Mouse (Mus musculus) right cerebral cortex, postnatal 14 days (tissue): ENCODE measurements at regions not wholly inside any gene's neighbourhood (a gene's known extent, or its start where the extent isn't known, plus 50 kb on each side); places are given as distances from the start of the nearest gene placed in this dataset.

Experiments
- DNase-seq: peaks from one replicate; pipeline ENCODE4 v3.0.0; 2022

DNA sequence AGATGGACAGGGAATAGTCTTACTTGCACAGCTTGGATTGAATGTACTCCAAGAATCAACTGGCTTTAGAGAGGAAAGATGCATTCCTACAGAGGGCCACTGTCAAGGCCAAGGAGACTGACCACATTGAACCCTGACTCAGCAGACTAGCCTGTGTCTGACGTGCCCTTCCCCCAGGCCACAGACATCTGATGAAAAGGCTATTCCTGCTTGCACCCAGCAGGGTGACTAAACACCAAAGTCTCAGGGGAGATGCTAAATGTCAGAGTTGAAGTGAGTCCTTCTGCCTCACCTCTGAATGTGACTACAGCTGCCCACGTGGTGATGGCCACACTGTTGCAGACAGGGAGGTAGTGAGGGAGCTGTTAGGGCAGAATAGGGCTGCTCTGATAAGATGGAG, 140.2 kb upstream of the Fggy start:
- DNase-seq: no peak

DNA sequence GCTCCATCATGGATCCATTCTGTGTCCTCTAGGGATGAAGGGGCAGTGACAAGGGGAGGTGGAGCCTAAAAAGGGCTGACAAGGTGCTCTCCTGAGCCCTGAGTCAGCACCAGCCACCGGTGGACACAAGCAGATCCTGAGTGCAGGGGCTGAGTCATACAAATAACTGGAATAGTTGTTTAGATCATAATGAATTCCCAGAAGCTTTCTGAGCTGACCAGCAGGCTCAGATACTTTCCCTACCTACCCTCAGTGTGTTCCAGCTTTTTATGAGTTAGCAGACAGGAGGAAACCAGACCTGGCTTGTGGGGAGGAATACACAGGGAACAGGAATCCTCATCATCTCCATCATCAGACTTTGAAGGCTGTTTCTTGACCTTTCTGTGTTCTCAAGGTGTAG, 130.7 kb upstream of the Fggy start:
- no peak for DNase-seq

DNA sequence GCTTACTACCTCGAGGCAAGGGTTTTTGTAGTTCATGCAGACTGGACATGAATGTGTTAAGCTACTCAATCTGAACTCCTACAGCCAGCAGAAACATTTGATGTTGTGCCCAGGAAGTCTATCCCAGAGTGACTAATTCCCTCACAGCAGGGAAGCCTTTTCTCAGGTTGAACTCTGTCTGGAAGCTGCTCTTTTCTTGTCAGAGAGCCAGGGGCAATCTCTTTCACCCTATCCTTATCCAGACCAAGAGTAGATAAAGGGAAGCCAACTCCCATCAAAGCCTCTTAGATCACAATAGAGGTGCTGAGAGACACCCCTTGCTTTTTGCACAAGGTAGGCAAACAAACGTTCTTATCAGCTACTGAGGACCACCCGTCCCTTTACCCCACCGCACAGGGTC, 122.8 kb upstream of the Fggy start:
- no peak for DNase-seq

DNA sequence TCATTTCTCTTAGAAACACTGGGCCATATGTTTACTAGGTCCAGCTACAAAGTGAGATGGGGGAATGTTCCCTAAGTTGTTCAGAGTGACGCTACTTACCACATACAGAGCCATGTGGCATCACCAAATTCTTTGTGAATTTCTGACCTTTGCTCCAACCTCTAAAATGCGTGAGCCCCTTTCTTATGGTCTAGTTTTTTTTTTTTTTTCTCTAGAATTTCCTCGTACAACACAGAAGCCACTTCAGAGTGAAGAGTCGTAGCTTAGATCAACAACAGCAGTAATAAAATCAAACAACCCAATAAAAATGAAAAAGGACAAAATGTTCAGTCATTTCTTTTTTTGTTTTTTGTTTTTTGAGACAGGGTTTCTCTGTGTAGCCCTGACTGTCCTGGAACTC, 122.2 kb upstream of the Fggy start:
- DNase-seq: no peak

DNA sequence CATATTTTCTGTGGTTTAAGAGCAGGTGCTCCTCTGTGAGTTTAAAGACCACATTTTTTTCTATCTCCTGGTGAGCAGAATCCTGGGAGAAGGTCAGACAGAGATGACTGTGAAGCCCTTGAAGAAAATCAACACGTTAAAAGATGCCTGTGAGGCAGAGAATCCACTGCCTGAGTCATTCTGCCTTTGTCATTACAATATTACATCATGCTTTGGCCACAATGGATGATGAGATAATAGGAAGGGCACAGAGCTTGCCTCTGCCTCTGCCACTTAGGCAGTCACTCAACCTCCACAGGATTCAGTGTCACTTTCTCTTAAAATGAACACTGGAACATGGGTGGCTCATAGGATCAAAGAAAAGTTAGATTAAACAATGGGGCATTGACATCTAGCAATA, 117.5 kb upstream of the Fggy start:
- no peak for DNase-seq

DNA sequence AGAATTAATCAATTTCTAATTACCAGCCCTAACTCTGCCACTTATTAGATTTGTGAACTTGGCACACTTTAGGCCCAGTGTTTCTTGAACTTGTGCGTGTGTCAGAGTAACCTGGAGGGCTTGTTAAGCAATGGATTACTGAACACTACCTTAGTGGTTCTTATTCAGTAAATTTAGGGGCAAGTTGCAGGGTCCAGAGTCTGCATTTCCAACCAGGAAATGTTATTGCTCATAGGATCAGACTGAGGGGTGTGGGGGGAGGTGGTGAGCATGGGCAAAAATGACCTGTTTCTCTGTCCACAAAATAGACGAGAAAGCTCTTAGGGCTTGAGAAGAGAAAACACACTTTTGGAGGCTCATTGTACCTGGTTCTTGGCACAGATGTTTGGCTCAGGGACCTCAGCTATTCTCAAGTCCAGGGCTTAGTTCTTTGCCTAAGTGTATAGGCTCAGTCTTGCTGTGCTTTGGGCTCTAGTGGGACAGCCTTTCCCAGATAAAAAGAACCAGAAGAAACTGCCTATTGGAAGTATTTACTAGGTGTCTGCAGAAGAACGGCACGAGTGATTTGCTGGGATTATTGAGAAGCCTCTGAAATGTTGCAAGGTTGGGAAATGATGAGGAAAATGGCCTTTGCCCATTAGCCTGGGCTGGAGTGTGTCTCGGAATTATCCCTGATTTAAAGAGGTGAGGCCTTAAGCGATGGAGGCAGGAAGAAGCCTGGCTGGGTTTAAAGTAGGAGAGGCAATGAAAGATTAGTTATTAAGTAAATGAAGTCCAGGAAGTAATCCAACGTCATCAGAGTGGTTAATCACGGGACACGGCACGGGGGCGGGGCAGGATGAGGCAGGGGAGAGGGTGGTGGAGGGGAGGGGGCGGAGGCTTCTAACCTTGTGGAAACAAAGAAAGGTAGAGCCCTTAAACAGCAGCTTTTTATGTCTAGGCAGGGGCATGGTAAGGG, 113.2 kb upstream of the Fggy start:
- no peak for DNase-seq

DNA sequence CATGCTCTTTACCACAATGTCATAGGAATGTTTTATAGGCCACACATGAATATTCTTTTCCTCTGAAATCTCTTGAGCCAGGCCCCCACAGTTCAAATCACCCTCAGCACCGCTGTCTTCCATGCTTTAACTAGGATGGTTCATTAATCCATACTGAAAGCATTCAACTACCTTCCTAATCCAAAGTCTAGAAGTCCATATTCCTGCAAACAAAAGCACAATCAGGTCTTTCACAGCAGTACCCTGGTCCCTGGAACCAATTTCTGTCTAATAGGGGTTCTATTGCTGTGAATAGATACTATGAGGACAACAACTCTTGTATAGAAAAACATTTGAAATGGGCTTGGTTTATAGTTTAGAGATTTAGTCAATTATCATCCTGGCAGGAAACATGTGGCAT, 107.0 kb upstream of the Fggy start:
- no peak for DNase-seq

DNA sequence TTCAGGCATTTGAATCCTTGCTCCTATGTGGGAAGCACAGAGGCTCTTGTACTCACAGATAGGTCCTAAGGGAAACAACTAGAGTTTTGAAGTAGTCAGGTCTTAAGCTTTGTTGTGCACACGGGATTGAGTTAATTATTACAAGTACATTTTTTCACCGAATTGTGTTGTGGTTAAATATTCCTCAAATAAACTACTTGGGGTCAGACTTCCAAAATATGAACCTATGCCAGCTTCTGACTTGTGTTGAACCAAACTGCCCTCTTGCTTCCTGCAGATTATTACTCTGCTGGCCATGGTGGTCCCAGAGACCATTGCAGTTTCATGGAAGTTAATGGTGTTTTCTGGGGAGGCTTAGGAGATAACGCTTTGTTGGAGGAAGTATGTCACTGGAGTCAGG, 105.5 kb upstream of the Fggy start:
- DNase-seq: no peak

DNA sequence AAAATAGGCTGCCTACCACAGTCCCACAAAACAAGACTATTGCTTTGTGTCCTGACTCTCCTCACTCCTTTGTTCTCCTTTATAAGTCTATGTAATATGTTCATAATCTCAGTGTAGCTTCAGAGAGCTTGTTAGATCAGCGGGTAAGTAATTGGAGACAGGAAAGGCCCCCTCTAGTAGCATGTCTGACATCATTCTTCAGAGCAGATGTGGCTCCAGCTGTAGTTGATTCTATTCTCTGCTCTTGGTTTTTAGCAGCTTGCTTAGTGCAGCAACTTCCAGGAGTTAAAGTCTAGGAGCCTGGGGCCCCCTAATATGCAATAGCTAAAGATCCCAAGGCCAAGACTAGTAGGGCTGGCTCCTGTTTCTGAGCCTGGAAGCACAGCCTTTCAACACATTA, 101.0 kb upstream of the Fggy start:
- DNase-seq: no peak

DNA sequence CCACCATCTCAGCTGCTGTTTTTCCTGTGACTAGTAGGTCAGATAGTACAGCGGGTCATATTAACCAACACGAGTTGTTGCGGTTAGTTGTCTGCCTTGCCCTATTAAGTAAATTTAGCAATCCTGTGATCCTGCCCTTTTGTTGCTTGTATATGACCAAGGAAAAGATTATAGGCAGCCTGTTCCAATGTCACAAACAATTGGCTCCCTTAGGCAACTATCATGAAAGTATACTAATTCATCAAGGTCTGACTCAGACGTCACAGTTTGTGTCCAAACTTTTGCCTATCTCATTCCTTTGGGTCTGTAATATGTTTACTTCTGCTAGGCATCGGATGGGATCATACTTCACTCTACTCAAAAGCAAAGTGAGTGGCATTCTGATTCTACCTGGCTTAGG, 100.4 kb upstream of the Fggy start:
- DNase-seq: no peak

DNA sequence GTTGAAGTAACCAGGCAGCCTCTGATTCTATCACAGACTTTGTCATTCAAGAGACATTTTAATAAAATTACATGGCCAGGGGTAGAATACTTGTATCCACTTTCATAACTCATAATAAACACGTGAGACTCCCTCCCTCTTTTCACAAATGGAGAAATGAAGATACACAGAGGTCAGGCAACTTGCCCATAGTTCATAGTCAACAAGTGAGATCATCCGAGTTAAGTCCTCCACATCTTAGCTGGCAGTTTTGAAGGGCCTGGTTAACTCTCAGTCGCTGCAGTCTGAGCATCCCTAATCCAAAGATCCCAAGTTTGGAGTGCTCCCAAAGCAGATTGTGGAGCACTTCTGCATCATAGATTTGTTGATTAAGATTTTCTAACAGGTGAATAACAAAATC, 94.8 kb upstream of the Fggy start:
- DNase-seq: no peak

DNA sequence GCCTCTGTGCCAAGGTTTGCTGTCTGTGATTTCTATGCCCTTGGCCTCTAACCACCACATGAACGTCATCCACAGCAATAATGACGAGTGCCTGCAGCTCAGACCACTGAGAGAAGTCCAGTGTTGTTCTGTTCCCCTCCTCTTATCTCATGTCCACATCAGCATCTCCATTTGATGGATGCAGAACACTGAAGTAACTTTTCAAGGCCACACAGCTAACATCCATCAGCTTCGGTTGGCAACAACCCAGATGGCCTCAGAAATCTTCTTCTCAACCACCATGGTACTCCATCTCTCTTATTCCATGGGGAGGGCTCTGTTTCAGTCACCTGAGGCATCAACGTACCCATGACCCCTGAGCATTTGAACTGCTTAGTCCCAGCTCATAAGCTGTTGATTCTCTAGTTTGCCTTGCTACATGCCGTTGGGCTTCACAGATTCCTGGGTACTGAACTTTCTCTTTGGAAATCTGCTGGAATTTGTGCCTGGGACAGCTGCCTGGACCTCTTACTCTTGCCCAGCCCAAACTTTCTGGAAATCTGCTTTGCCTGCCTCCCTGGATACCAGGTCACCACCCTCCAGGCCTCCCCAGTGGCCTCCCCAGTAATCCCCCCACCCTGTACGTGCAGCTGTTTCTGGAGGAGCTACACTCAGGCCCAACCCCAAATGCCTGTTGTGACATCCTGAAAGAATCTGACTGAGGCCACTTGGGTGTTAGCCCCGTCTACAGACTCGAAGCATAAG, 94.1 kb upstream of the Fggy start:
- no peak for DNase-seq

DNA sequence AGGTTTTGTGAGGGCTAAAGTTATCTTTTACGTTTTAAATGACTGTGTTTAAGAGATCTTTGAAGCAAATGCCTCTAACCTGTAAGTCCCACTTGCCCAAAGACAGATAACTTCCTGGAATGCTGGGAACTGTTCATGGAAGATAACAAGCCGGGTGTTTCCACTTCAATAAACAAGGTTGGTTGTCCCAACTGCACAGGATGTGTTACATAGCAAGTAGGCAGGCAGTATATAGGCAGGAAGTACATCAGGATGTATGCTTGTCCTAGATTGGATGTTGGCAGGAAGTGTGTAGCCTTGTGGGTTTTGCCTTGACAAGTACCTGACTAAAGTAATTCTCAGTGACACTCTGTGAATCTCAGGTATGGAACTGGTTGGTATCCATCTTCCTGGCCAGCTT, 90.7 kb upstream of the Fggy start:
- DNase-seq: no peak

DNA sequence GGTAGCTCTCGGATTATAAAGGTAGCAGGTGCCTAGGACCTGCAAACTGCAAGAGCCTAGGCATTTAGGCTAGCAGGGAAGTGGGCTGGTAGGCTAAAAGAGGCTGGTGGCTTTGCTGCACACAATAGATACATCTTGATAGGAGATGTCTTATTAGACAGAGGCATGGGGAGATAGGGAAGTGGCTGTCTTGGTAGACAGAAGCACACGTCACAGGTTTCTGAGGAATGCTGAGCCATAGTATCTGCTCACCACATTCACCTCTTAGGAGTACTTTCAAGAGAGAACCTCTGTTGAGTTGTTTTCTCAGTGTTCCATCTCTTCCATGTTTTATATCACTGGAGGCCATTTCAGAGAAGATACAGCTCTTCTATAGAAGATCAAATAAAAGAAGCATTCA, 89.8 kb upstream of the Fggy start:
- no peak for DNase-seq

DNA sequence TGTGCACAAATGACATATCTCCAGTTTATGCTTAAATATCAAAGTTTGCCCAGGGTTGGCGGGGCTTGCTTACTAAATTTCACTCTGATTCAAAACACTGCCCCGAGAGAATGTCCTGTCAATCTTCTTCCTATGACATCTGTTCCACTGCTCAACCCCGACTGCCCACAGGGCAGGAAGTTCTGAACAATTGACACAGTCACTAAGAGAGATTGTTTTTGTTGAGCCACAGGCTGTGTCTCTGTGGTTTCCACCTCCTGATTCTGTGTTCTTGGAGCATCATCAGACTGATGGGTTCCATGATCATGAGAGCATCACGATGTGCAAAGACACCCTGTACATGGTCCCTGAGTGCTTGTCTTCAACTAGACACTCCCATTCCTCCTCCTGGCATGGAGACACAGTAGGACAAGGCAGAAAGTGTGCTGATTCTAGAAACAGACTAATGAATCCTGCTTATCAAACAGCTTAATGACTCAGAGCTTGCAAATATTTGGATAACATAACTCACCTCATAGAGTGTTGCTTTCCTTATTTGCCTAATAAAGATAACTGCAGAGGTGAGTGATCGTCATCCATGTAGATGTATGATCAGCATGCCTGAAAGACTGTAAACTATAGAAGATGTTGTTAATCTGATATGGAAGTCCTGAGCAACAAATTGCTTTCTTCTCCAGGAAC, 82.4 kb upstream of the Fggy start:
- no peak for DNase-seq

DNA sequence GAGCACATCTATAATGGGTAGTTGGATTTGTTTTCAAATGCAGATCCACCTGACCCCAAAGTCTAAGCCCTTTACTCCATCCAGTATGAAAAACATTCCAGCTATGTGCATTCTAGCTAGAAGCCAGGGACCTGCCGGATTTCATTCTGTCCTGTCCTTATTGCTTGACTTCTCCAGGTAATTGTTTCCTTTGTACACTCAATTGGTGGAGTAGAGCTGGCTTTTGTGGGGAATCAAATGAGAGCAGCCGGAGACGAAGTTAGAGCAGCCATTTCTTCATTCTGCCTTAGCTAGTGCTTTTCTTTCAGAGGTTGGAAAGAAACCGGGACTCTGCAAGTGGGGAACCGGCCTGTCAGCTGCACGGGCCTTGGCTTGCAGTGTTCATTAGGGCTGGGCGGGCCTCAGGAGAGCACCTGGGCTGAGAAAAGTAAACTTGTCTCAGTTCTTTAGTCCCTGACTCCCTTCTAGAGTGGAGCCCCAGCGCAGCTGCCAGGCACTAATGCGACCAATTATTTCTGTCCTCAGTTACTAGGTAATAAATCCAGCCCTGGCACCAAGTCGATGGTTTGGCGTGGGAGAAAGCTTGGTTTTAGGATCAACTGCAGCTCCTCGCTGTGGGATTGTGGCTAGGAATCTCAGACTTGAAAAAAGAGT, 81.1 kb upstream of the Fggy start:
- no peak for DNase-seq

DNA sequence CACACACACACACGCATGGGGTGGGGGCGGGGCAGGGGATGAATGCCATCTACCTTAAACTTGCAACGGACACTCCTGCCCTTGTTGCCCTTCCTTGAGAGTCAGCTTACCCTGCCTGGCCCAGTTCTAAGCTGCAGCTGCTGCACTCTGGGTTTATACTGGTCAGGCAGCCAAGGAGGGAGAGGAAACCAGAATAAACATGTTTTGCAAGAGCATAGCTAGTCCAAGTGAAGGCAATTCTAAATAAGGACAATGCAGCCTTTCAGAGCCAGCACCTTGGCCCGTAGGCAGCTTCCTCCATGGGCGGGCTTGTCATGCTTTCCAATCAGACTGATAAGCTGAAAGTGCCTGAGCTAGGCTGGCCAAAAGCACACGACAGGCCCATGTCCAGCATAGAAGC, 73.7 kb upstream of the Fggy start:
- DNase-seq: no peak

DNA sequence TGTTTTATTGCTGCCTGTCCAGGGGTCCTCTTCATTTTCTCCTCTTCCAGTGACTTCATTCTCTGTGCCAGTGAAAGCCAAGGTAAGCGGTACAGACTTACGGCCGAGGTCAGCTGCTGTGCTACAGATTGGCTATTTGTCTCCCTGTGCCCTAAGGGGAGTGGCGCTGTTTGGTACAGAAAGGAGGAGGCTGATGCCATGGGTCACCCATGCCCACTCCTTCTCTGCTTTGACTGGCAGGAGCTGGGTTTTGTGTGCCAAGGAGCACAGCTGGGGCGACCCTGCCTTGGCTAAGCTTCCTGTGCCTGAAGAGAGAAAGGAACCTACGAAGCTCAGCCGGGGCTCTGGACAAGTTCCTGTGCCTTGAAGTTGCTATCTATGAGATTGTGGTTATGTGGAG, 70.0 kb upstream of the Fggy start:
- DNase-seq: no peak

DNA sequence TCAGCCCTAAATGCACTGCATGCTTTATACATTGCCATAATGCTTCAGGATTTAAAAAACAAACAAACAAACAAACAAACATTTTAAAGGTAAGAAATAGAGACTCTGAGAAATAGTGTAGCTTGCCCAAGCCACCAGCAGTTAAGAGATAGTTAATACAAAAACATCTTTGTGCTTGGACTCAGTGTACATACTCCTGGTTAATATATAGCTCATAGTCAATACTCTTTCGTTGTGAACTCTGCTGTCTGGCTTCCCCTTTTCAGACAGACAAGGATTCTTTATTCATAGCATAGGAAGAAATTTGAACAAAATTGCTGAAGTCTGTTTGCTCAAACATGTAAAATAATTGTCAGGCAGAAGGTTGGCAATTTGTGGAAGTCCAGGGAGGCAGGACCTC, 69.3 kb upstream of the Fggy start:
- DNase-seq: no peak

DNA sequence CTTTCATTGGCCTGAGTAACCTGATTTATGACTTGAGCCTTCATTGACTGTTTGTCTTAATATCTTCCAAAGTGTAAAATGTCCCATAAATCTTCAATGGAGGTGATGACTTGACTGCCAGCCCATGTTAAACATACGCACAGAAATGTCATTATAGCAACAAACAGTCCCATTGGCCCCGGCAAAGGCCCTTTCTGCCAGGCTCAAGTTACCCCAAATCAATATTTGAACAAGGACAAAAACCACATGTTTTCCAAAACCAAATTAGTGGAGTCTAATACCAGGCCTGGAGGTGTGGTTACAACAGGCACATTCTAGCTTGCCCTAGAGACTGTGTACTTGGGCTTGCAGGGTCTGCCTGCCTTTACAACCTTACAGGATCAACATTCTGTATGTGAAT, 68.2 kb upstream of the Fggy start:
- no peak for DNase-seq

DNA sequence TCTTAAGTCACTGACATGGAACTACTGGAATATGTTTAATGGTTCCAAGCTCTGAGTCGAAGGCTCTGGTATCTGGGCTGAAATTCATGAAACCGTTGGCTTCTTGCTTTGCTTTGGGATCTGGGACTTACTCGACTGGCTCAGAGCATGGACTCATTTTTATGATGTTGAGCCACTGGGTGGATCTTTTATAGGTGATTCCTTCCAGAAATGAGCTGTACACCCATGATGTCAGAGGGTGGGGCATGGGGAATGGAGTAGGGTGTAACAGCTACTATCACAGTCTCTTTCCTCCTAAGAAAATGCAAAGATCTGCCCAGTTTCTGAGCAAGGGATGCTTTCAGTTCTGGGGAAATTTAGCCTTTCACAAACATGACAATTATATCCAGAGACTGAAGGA, 57.0 kb upstream of the Fggy start:
- no peak for DNase-seq

DNA sequence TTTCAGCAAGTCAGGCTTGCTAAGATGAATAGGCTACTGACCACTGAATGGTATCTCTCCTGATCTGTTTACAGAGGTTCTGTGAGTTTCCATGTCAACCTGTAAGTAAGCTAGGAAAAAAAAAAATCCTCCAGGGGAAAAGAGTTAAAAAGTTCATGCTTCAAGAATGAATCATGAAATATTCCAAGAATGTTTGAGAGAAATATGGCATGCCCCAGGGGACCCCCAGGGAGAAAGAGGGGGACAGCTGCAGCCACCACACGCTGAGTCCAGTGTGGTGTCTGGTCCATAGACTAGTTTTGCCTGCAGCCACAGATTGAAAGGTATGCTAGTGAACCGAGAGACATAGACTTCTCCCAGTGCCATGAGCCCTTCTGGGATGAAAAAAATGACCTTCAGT, 56.1 kb upstream of the Fggy start:
- DNase-seq: no peak
